Mouse (Mus musculus): ENCODE results near the gene Cdk6. TPM values are rescaled to one million over a fixed set of nuclear protein-coding genes. Genes with fewer than 3 reads are reported as not detected.
"Not testable (repeated sequence)": the region's sequence is repeated elsewhere in the genome, so short reads cannot be mapped to it uniquely, and the experiment has no call there.

The Cdk6 gene
- polyA plus RNA-seq, 1 experiment, result 29.0 TPM

- TF ChIP-seq CTCF (IDR thresholded peaks at IDR 0.05; ENCODE audit: low read depth, low read length) (peak; percentile 7), EP300 (IDR thresholded peaks at IDR 0.05; ENCODE audit: insufficient read depth, low read depth, low read length) (no peak)
- Histone ChIP-seq H3K9ac (ENCODE audit: low read depth, poor library complexity, severe bottlenecking) (peak overlapping the region; percentile 98), H3K4me1 (ENCODE audit: control insufficient read depth, insufficient read depth, low read length) (no peaks in the 10 kb centered on the region), H3K9me3 (replicated peaks; ENCODE audit: control insufficient read depth, insufficient read depth, low read length, poor library complexity, severe bottlenecking) (no peaks in the 10 kb centered on the region), H3K27me3 (ENCODE audit: control insufficient read depth, insufficient read depth, low read length, poor library complexity, severe bottlenecking) (no peaks in the 10 kb centered on the region), H3K27ac (ENCODE audit: insufficient read depth, low read length) (peak overlapping the region; percentile 44), H3K36me3 (ENCODE audit: control insufficient read depth, insufficient read depth, low read length, poor library complexity, severe bottlenecking) (no peaks in the 10 kb centered on the region), H3K4me3 (ENCODE audit: low read depth, low read length) (peak overlapping the region; percentile 95)
Observed at GRCm38 (mm10) chr5:3342771-3343565, 1.7 kb downstream of the Cdk6 start.

- Histone ChIP-seq H3K36me3 (ENCODE audit: control insufficient read depth, insufficient read depth, low read length, poor library complexity, severe bottlenecking) (no peaks in the 10 kb centered on the region), H3K27me3 (ENCODE audit: control insufficient read depth, insufficient read depth, low read length, poor library complexity, severe bottlenecking) (no peaks in the 10 kb centered on the region), H3K4me1 (ENCODE audit: control insufficient read depth, insufficient read depth, low read length) (no peaks in the 10 kb centered on the region), H3K27ac (ENCODE audit: insufficient read depth, low read length) (no peak overlapping the region), H3K9ac (ENCODE audit: low read depth, poor library complexity, severe bottlenecking) (peak overlapping the region; percentile 98), H3K4me3 (ENCODE audit: low read depth, low read length) (peak overlapping the region; percentile 95), H3K9me3 (replicated peaks; ENCODE audit: control insufficient read depth, insufficient read depth, low read length, poor library complexity, severe bottlenecking) (no peaks in the 10 kb centered on the region)
- 0 out of 2 replicates have a peak, but pooled peaks have one; percentile 6 for TF ChIP-seq EP300 (IDR thresholded peaks at IDR 0.05; ENCODE audit: insufficient read depth, low read depth, low read length)
- TF ChIP-seq POLR2A (IDR thresholded peaks at IDR 0.05; ENCODE audit: insufficient read depth, low read length), result no peak
Observed at GRCm38 (mm10) chr5:3343566-3344080, 2.3 kb downstream of the Cdk6 start.

- Histone ChIP-seq H3K4me3 (ENCODE audit: low read depth, low read length) (peak overlapping the region; percentile 95), H3K9ac (ENCODE audit: low read depth, poor library complexity, severe bottlenecking) (peak overlapping the region; percentile 98), H3K36me3 (ENCODE audit: control insufficient read depth, insufficient read depth, low read length, poor library complexity, severe bottlenecking) (no peaks in the 10 kb centered on the region), H3K27ac (ENCODE audit: insufficient read depth, low read length) (no peak overlapping the region), H3K27me3 (ENCODE audit: control insufficient read depth, insufficient read depth, low read length, poor library complexity, severe bottlenecking) (no peaks in the 10 kb centered on the region), H3K9me3 (replicated peaks; ENCODE audit: control insufficient read depth, insufficient read depth, low read length, poor library complexity, severe bottlenecking) (no peaks in the 10 kb centered on the region), H3K4me1 (ENCODE audit: control insufficient read depth, insufficient read depth, low read length) (no peaks in the 10 kb centered on the region)
- TF ChIP-seq CTCF (IDR thresholded peaks at IDR 0.05; ENCODE audit: low read depth, low read length) (peak; percentile 72), EP300 (IDR thresholded peaks at IDR 0.05; ENCODE audit: insufficient read depth, low read depth, low read length) (no peak), POLR2A (IDR thresholded peaks at IDR 0.05; ENCODE audit: insufficient read depth, low read length) (no peak)
Observed at GRCm38 (mm10) chr5:3344081-3344631, 2.9 kb downstream of the Cdk6 start.

GRCm38 (mm10) chr5:3345540-3345939 lies 4.3 kb downstream of the Cdk6 start:
- H3K27me3 ChIP-seq (ENCODE audit: control insufficient read depth, insufficient read depth, low read length, poor library complexity, severe bottlenecking); H3K27ac ChIP-seq (ENCODE audit: insufficient read depth, low read length); H3K9me3 ChIP-seq (replicated peaks; ENCODE audit: control insufficient read depth, insufficient read depth, low read length, poor library complexity, severe bottlenecking); H3K9ac ChIP-seq (ENCODE audit: low read depth, poor library complexity, severe bottlenecking); H3K36me3 ChIP-seq (ENCODE audit: control insufficient read depth, insufficient read depth, low read length, poor library complexity, severe bottlenecking); H3K4me1 ChIP-seq (ENCODE audit: control insufficient read depth, insufficient read depth, low read length); H3K4me3 ChIP-seq (ENCODE audit: low read depth, low read length): not testable (repeated sequence)

- not testable (repeated sequence) for H3K9ac ChIP-seq (ENCODE audit: low read depth, poor library complexity, severe bottlenecking); H3K9me3 ChIP-seq (replicated peaks; ENCODE audit: control insufficient read depth, insufficient read depth, low read length, poor library complexity, severe bottlenecking); H3K27ac ChIP-seq (ENCODE audit: insufficient read depth, low read length); H3K36me3 ChIP-seq (ENCODE audit: control insufficient read depth, insufficient read depth, low read length, poor library complexity, severe bottlenecking); H3K4me1 ChIP-seq (ENCODE audit: control insufficient read depth, insufficient read depth, low read length); H3K4me3 ChIP-seq (ENCODE audit: low read depth, low read length); H3K27me3 ChIP-seq (ENCODE audit: control insufficient read depth, insufficient read depth, low read length, poor library complexity, severe bottlenecking)
Observed at GRCm38 (mm10) chr5:3349393-3349792, 8.1 kb downstream of the Cdk6 start.

GRCm38 (mm10) chr5:3351836-3352235 lies 10.6 kb downstream of the Cdk6 start:
- H3K36me3 ChIP-seq (ENCODE audit: control insufficient read depth, insufficient read depth, low read length, poor library complexity, severe bottlenecking); H3K4me3 ChIP-seq (ENCODE audit: low read depth, low read length); H3K4me1 ChIP-seq (ENCODE audit: control insufficient read depth, insufficient read depth, low read length); H3K9ac ChIP-seq (ENCODE audit: low read depth, poor library complexity, severe bottlenecking); H3K27me3 ChIP-seq (ENCODE audit: control insufficient read depth, insufficient read depth, low read length, poor library complexity, severe bottlenecking); H3K9me3 ChIP-seq (replicated peaks; ENCODE audit: control insufficient read depth, insufficient read depth, low read length, poor library complexity, severe bottlenecking): not testable (repeated sequence)
- 0 out of 2 replicates have a peak overlapping the region, but pooled peaks have one; percentile 19 for H3K27ac ChIP-seq (ENCODE audit: insufficient read depth, low read length)
